Mouse (Mus musculus): ENCODE measurements around the gene Mrpl52. TPM values are rescaled to one million over a fixed set of nuclear protein-coding genes. Genes with fewer than 3 reads are reported as not detected.

The Mrpl52 gene
- 61.6 TPM for polyA plus RNA-seq (2014; fragmentation: Illumina TruSeq; extraction: RNeasy Lipid Tissue Mini Kit (QIAGEN cat#74804))

DNA sequence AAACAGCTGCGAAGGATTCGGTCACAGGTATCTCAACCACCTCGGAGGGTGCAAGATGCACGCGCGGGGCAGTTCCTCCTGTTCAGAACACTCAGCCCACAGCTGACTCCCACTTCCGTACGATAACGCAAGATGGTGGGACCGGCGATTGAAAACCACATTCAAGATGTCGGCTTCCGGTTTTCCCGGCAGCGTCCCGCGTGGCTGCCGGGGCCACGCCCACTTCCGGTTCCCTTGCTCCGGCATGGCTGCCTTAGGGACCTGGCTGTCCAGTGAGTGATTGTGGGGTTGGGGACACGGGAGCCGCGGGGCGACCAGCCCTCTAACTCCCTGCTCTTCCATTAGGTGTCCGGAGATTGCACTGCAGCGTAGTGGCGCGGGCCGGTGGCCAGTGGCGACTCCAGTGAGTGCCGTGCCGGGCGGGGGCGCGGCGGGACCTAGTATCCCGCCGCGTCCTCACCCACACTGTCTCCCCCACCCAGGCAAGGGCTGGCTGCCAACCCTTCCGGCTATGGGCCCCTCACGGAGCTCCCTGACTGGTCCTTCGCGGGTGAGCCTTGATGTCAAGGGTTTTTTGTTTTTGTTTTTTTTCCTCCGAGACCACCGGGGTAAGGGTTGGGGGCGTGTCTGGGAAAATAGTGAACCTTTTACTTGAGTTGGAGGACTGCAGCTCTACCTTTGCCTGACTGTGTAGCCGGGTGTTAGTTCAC is at the start of gene Mrpl52:
Gene Mrpl52, plus strand, starts transcription at position 221 of the 710 bp plus-strand sequence.

DNA sequence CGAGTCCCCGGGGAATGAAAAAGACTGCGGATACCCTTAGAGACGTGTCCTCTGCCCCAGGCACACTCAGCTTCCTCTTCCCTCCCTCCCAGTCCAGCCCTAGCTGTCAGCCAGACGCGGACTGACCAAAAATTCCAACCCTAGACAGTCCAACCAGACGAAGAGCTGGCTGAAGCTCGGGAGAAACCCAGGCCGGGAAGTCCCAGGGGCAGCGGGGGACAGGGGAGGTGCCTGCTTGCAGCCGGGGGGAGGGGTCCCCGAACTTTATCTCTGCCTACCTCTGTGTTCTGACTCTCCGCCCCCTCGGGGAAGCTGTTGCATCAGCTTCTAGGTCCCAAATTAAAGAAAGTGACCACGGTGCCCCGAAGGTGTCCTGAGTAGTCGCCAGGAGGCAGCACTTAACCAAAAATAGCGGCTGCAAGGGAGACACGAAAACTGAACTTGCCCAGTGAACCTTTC is 9.1 kb upstream of the Mrpl52 start, which contains the start of gene Slc7a7:
Gene Slc7a7, minus strand, starts transcription at position 158 of the 459 bp plus-strand sequence.

DNA sequence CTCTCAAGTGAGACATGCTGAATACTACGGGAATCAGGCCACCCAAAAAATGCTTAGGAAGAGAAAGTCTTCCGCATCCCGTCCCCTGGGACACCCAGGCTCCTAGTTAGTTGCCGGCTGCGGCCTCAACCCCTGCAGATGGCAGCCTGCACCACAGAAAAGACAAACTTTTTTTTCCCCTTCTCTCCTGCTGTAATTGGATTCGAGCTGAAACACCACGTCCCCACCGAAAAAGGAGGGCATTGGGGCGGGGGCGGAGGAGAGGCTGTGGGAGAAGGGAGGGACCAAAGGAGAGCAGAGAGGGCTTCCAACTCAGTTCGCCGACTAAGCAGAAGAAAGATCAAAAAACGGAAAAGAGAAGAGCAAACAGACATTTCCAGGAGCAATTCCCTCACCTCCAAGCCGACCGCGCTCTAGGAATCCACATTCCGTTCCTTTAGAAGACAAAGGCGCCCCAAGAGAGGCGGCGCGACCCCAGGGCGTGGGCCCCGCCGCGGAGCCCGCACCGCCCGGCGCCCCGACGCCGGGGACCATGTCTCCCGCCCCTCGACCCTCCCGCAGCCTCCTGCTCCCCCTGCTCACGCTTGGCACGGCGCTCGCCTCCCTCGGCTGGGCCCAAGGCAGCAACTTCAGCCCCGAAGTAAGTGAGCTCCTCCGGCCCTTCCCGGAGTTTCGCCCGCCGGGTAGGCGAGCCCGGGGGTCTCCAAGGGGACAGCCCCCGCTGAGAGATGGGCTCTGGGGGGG is 4.8 kb downstream of the Mrpl52 start, which contains the start of gene Mmp14:
Gene Mmp14, plus strand, starts transcription at position 279 of the 744 bp plus-strand sequence.

DNA sequence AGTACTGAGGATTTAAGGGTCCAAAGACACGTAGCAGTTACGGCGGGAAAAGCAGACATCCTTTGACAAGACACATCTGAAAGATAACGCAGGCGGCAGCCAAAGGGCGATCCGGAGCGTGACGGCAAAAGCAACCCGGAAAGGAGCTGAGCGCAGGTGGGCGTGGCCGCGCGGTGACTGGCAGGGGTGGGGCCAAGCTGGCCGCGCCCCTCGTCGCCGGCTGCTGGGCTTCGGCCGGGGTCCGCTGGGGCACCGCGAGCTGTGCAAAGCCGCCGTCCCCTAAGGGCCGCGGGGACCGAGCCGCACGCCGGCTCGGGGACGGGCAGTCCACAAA is 37.2 kb downstream of the Mrpl52 start, which contains the start of gene Lrp10:
Gene Lrp10, plus strand, starts transcription at position 179 of the 334 bp plus-strand sequence.

DNA sequence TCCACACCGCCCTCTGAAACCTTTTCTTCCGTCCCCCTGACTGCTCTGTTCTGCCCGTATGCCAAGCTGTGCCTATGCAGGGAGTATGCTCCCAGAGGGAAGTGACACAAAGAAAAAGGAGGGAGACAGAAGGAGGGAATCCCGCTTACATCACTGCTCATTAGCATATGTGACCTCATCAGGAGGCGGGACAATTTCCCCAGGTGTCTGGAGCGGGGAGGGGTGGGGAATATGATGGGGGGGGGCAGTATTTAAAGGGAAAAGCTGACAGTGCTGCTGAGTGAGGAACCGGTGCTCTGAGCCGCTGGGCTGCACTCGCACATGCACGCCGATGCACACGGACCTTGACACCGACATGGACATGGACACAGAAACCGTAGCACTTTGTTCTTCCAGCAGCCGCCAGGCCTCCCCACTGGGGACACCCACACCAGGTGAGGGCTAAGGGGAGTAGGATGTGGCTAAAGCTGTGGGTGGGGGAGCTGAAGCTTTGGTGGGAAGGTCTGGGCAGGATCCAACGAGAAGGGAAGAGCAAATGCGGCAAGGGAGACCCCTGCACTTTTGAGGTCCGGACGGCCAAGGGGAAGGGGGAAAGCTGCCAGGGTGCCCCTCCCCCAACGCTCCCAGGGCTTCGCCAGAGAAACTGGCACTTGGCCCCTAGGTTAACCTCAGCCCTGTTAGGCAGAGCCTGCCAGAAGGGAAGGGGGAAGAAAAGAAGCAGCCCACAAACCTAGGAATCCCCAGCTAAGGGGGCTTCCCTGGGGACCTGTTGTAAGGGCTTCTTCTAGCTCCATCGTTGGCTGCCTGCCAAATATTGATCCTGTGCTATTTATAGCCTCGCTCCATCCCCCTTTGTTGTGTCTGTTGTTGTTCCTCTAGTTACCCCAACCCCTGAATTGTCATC is 49.5 kb downstream of the Mrpl52 start, which contains the start of gene Rem2:
Gene Rem2, plus strand, starts transcription at position 160 of the 904 bp plus-strand sequence.

Other genes starting within 250 kb of the Mrpl52 start
- gene Dad1, start 172.8 kb upstream of the Mrpl52 start, polyA plus RNA-seq (2014; fragmentation: Illumina TruSeq; extraction: RNeasy Lipid Tissue Mini Kit (QIAGEN cat#74804)), result 4.0 TPM
- 36.1 TPM for gene Abhd4, start 172.7 kb upstream of the Mrpl52 start, polyA plus RNA-seq (2014; fragmentation: Illumina TruSeq; extraction: RNeasy Lipid Tissue Mini Kit (QIAGEN cat#74804))
- not detected for gene Olfr49, start 142.0 kb upstream of the Mrpl52 start, polyA plus RNA-seq (2014; fragmentation: Illumina TruSeq; extraction: RNeasy Lipid Tissue Mini Kit (QIAGEN cat#74804))
- 13.9 TPM for gene Oxa1l, start 66.1 kb upstream of the Mrpl52 start, polyA plus RNA-seq (2014; fragmentation: Illumina TruSeq; extraction: RNeasy Lipid Tissue Mini Kit (QIAGEN cat#74804))
- 2.0 TPM for gene Slc7a7, start 9.1 kb upstream of the Mrpl52 start, polyA plus RNA-seq (2014; fragmentation: Illumina TruSeq; extraction: RNeasy Lipid Tissue Mini Kit (QIAGEN cat#74804))
- gene Mmp14, start 4.7 kb downstream of the Mrpl52 start, polyA plus RNA-seq (2014; fragmentation: Illumina TruSeq; extraction: RNeasy Lipid Tissue Mini Kit (QIAGEN cat#74804)), result 72.2 TPM
- gene Lrp10, start 37.2 kb downstream of the Mrpl52 start, polyA plus RNA-seq (2014; fragmentation: Illumina TruSeq; extraction: RNeasy Lipid Tissue Mini Kit (QIAGEN cat#74804)), result 2.9 TPM
- gene Rem2, start 49.2 kb downstream of the Mrpl52 start, polyA plus RNA-seq (2014; fragmentation: Illumina TruSeq; extraction: RNeasy Lipid Tissue Mini Kit (QIAGEN cat#74804)), result 0.31 TPM
- 64.1 TPM for gene Prmt5, start 90.6 kb downstream of the Mrpl52 start, polyA plus RNA-seq (2014; fragmentation: Illumina TruSeq; extraction: RNeasy Lipid Tissue Mini Kit (QIAGEN cat#74804))
- 6.2 TPM for gene Haus4, start 127.7 kb downstream of the Mrpl52 start, polyA plus RNA-seq (2014; fragmentation: Illumina TruSeq; extraction: RNeasy Lipid Tissue Mini Kit (QIAGEN cat#74804))
- 10.9 TPM for gene Ajuba, start 150.6 kb downstream of the Mrpl52 start, polyA plus RNA-seq (2014; fragmentation: Illumina TruSeq; extraction: RNeasy Lipid Tissue Mini Kit (QIAGEN cat#74804))
- 2.5 TPM for gene 4931414P19Rik, start 179.1 kb downstream of the Mrpl52 start, polyA plus RNA-seq (2014; fragmentation: Illumina TruSeq; extraction: RNeasy Lipid Tissue Mini Kit (QIAGEN cat#74804))
- 1.7 TPM for gene Psmb5, start 191.1 kb downstream of the Mrpl52 start, polyA plus RNA-seq (2014; fragmentation: Illumina TruSeq; extraction: RNeasy Lipid Tissue Mini Kit (QIAGEN cat#74804))
- not detected for gene Psmb11, start 194.5 kb downstream of the Mrpl52 start, polyA plus RNA-seq (2014; fragmentation: Illumina TruSeq; extraction: RNeasy Lipid Tissue Mini Kit (QIAGEN cat#74804))
- gene Gm17606, start 214.0 kb downstream of the Mrpl52 start, polyA plus RNA-seq (2014; fragmentation: Illumina TruSeq; extraction: RNeasy Lipid Tissue Mini Kit (QIAGEN cat#74804)), result not detected
- gene Cdh24, start 214.5 kb downstream of the Mrpl52 start, polyA plus RNA-seq (2014; fragmentation: Illumina TruSeq; extraction: RNeasy Lipid Tissue Mini Kit (QIAGEN cat#74804)), result 0.11 TPM